Mouse (Mus musculus) Patski (cell line): ENCODE measurements around the gene Serpina3n. TPM values are rescaled to one million over a fixed set of nuclear protein-coding genes. Genes with fewer than 3 reads are reported as not detected.
"Not testable (repeated sequence)": the region's sequence is repeated elsewhere in the genome, so short reads cannot be mapped to it uniquely, and the experiment has no call there.

Experiments used
- ATAC-seq: fragments of 100-300 bp; one replicate; pipeline ENCODE4 v1.8.0; 2021
- CTCF ChIA-PET: fragments of 350-600 bp; sonication (Branson Sonifier 250); formaldehyde crosslinking; loops from one replicate; lab custom pipeline; 2022; ENCODE audit warnings: inconsistent platforms; lab: Charles Lee
- POLR2A ChIA-PET: fragments of 350-600 bp; sonication (Branson Sonifier 250); formaldehyde crosslinking; loops from one replicate; lab custom pipeline; 2022; ENCODE audit warnings: antibody characterized with exemption, inconsistent platforms; lab: Charles Lee
- DNase-seq: peaks from one replicate; pipeline ENCODE4 v3.0.0-alpha.2; 2011; ENCODE audit warnings: low read depth, low spot score
- H3K27me3 ChIP-seq: fragments of 371-371 bp; one replicate; pipeline ENCODE4 v1.5.1; 2021
- CTCF ChIP-seq: fragments of 100-300 bp; IDR thresholded peaks from one replicate; pipeline ENCODE4 v1.5.1; 2021
- in situ Hi-C: fragments of 300-500 bp; cut with MboI; formaldehyde crosslinking; loops from 3 replicates; pipeline ENCODE4 v1.11.1; 2018; ENCODE audit warnings: low pct_unique_long_range_greater_than_20kb, mixed read lengths
- polyA plus RNA-seq: library from polyadenylated mRNA; unstranded; gene quantifications from one replicate; pipeline ENCODE4 v1.2.3, GENCODE M21; 2021

The Serpina3n gene
- polyA plus RNA-seq, 1 experiment from 2014 or later = 8.9 TPM

GRCm38 (mm10) chr12:104433214-104433613, 26.7 kb downstream of the Serpina3n start:
- H3K27me3 ChIP-seq = no peaks in the 10 kb centered on the region
- no peak for ATAC-seq
- in situ Hi-C loops = loop anchor here (25.0 kb wide), 1 partner anchor 604 kb away; the partner anchor contains the start of gene Glrx5
- no peak for TF ChIP-seq CTCF
- ChIA-PET POLR2A (no interaction called here), CTCF (no interaction called here)
- DNase-seq = no peak

DNA sequence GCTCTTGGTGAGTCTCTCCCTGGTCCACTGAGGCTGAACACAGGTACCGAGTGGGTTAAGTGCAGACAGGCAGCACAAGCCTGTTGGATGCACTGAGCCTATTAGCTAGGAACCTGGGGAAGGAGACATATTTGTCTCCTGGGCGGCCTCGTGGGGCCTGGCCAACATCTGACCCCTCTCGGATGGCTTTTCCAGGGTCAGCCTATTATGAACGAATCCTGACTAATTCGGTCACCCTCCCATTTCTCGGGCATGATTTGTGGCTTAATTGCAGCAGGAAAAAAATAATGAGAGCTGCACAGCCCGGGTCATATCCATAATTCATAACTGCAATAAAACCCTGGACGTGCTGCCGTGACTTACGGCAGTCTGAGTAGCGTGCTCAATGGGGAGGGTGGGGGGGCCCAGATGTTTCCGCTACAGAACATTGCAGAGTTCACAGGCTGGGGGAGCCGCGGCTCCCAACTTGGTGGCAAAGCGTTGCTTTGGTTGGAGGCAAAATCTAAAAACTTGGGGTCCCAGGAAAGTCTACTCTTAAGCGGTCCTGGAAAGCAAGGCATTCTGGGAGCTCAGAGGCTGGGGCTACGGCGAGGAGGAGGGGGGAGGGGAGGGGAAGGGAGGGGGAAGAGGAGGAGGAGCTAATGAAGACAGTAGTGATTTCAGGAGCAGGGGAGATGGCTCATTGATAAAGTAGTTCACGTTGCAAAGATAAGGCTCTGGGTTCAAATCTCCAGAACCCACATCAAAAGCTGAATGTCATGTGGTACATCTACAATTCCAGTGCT, 27.6 kb downstream of the Serpina3n start:
- in situ Hi-C loops = loop anchor here (25.0 kb wide), 1 partner anchor 603 kb away; the partner anchor contains the start of gene Glrx5
- H3K27me3 ChIP-seq = no peaks in the 10 kb centered on the region
- ATAC-seq = no peak
- ChIA-PET POLR2A (no interaction called here), CTCF (no interaction called here)
- DNase-seq = no peak
- no peak for TF ChIP-seq CTCF

GRCm38 (mm10) chr12:104440087-104440760, 33.7 kb downstream of the Serpina3n start:
- ChIA-PET CTCF (interaction anchor here (1.0 to 1.8 kb wide), 3 partner anchors 9 to 21 kb away, joined by 3 to 6 read pairs (median 5); no protein-coding TSS in a partner anchor), POLR2A (no interaction called here)
- ATAC-seq (peak; percentile 51), DNase-seq (peak; percentile 19)
- peaks cover 7% of the 10 kb centered on the region for H3K27me3 ChIP-seq
- in situ Hi-C loops = loop anchor here (25.0 kb wide), 1 partner anchor 597 kb away; the partner anchor contains the start of gene Glrx5
- TF ChIP-seq CTCF = peak; percentile 98

GRCm38 (mm10) chr12:104443716-104444115, 37.2 kb downstream of the Serpina3n start:
- no peak for ATAC-seq
- ChIA-PET CTCF (no interaction called here), POLR2A (no interaction called here)
- DNase-seq = no peak
- peaks cover 9% of the 10 kb centered on the region for H3K27me3 ChIP-seq
- in situ Hi-C loops = loop anchor here (25.0 kb wide), 1 partner anchor 594 kb away; the partner anchor contains the start of gene Glrx5
- no peak for TF ChIP-seq CTCF

DNA sequence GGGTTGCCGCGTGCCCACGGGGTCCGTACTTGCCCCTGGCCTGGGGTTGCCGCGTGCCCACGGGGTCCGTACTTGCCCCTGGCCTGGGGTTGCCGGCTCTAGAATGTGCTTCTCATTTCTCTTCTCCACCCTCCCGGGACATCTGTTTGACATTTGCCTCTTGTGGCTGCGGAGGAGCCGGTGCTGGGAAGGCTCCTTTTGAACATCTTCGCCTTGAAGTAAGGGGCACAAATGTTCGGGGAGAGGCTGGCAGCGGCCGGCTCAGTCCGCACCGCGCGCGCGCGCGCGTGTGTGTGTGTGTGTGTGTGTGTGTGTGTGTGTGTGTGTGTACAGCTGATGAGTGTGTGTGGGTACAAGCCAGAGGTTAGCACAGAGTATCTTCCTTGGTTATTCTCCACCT, 40.5 kb downstream of the Serpina3n start:
- in situ Hi-C loops = loop anchor here (25.0 kb wide), 1 partner anchor 590 kb away; the partner anchor contains the start of gene Glrx5
- POLR2A ChIA-PET, DNase-seq, ATAC-seq: not testable (repeated sequence)
- peaks cover 11% of the 10 kb centered on the region for H3K27me3 ChIP-seq
- CTCF ChIA-PET = interaction anchor here (0.8 kb wide), 1 partner anchor 20 kb away, joined by 3 read pairs; no protein-coding TSS in a partner anchor

- ChIA-PET POLR2A (no interaction called here), CTCF (interaction anchor here (0.8 kb wide), 1 partner anchor 21 kb away, joined by 3 read pairs; no protein-coding TSS in a partner anchor)
- H3K27me3 ChIP-seq = peaks cover 11% of the 10 kb centered on the region
- ATAC-seq (no peak), DNase-seq (no peak)
- in situ Hi-C loops = loop anchor here (25.0 kb wide), 1 partner anchor 589 kb away; the partner anchor contains the start of gene Glrx5
- TF ChIP-seq CTCF = peak; percentile 47
These were observed 41.6 kb downstream of the Serpina3n start for GRCm38 (mm10) chr12:104448099-104448498.

DNA sequence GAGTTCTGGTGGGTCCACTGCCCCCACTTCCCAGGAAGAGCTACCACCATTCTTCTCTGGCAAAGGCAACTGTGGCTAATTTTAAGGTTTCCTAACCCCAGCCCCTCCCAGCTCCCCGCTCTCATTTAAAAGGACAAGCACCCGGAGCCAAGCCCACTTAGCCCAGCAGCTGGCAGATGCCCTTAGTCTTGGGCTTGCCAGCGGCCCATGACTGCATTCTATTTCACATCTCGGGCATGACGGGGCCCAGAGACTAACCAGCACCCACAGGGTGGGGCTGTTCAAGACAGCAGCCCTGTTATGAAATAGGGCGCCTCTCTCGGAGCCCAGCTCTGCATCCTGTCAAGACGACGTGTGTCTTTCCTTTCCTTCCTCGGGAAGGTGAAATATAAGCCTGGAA, 43.7 kb downstream of the Serpina3n start:
- no peak for ATAC-seq
- in situ Hi-C loops = loop anchor here (25.0 kb wide), 1 partner anchor 212 kb away; no protein-coding TSS in a partner anchor
- peaks cover 15% of the 10 kb centered on the region for H3K27me3 ChIP-seq
- TF ChIP-seq CTCF = no peak
- no peak for DNase-seq
- ChIA-PET POLR2A (no interaction called here), CTCF (no interaction called here)

DNA sequence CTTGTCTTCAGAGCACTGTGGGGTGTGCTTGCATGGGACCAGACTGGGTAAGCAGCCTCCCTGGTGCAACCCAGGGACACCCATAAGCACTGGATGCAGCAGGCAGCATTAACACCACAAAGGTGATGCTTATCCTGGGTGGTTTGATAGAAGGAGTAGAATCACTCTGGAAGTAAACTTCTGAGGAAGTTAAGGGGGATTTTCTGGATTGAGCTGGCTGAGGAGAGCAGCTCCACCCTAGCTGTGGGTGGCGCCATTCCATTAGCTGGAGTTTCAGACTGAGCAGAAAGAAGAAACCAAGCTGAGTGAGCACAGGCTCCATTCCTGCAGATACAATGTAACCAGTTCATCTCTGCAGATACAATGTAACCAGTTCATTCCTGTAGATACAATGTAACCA, 46.5 kb downstream of the Serpina3n start:
- ATAC-seq (no peak), DNase-seq (no peak)
- ChIA-PET POLR2A (no interaction called here), CTCF (interaction anchor here (1.7 kb wide), 1 partner anchor 247 kb away, joined by 7 read pairs; no protein-coding TSS in a partner anchor)
- in situ Hi-C loops = loop anchor here (25.0 kb wide), 1 partner anchor 209 kb away; no protein-coding TSS in a partner anchor
- TF ChIP-seq CTCF = peak; percentile 33
- peaks cover 12% of the 10 kb centered on the region for H3K27me3 ChIP-seq

- CTCF ChIA-PET = no interaction called here
- no peak for DNase-seq
- in situ Hi-C loops = loop anchor here (25.0 kb wide), 1 partner anchor 203 kb away; no protein-coding TSS in a partner anchor
These were observed 52.8 kb downstream of the Serpina3n start for GRCm38 (mm10) chr12:104459377-104459776.

DNA sequence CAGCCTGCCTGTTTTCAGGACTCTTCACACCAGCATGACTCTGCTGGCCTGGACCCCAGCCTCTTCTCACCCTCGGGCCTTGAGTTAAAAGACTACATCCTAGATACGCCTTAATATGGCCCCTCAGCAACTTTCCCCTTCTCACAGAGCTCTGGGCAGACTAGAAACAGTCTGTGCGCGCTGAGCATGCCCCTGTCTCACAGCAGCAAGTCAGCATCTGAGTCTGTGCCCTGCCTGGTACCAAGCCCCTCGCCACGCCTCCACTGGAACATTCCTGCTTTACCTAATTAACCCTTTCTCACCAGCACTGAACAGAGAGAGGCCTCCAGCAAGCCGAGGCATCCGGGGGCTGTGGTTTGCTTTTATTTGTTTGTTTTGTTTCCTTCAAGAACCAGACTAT, 54.8 kb downstream of the Serpina3n start:
- ChIA-PET POLR2A (no interaction called here), CTCF (no interaction called here)
- no peak for DNase-seq
- no peak for ATAC-seq
- no peak for TF ChIP-seq CTCF
- peaks cover 10% of the 10 kb centered on the region for H3K27me3 ChIP-seq
- in situ Hi-C loops = loop anchor here (25.0 kb wide), 1 partner anchor 201 kb away; no protein-coding TSS in a partner anchor

More at GRCm38 (mm10) chr12:104459377-104459776, 52.8 kb downstream of the Serpina3n start:
- peak; percentile 35 for TF ChIP-seq CTCF
- ATAC-seq = no peak
- peaks cover 10% of the 10 kb centered on the region for H3K27me3 ChIP-seq
- POLR2A ChIA-PET = no interaction called here

Other genes with a start within 250 kb of the Serpina3n start
- 0.10 TPM for gene Serpina3f, start 192.2 kb upstream of the Serpina3n start, polyA plus RNA-seq
- 1.6 TPM for gene Serpina3g, start 170.5 kb upstream of the Serpina3n start, polyA plus RNA-seq
- 0.59 TPM for gene Serpina3i, start 143.6 kb upstream of the Serpina3n start, polyA plus RNA-seq
- not detected for gene Serpina3j, start 92.2 kb upstream of the Serpina3n start, polyA plus RNA-seq
- not detected for gene Serpina3k, start 68.2 kb upstream of the Serpina3n start, polyA plus RNA-seq
- 0.15 TPM for gene Serpina3m, start 68.2 kb upstream of the Serpina3n start, polyA plus RNA-seq
- 1.0 TPM for gene Gsc, start 66.6 kb downstream of the Serpina3n start, polyA plus RNA-seq